Mouse (Mus musculus): Measurements from ENCODE around the gene Ccnd3. TPM values are rescaled to one million over a fixed set of nuclear protein-coding genes. Genes with fewer than 3 reads are reported as not detected.

Ccnd3 gene
- total RNA-seq, 2 experiments from 2014 or later: 31.0 to 31.7 TPM

- intact Hi-C loops (cut with DNase I): no loop called here
- no peak for DNase-seq (ENCODE audit: low spot score in 2 of 2)
Observed at GRCm38 (mm10) chr17:47535812-47536236, 31.0 kb downstream of the Ccnd3 start.

- DNase-seq (ENCODE audit: low spot score in 2 of 2): no peak
- intact Hi-C loops (cut with DNase I): no loop called here
Observed at GRCm38 (mm10) chr17:47538049-47538448, 33.2 kb downstream of the Ccnd3 start.

DNA sequence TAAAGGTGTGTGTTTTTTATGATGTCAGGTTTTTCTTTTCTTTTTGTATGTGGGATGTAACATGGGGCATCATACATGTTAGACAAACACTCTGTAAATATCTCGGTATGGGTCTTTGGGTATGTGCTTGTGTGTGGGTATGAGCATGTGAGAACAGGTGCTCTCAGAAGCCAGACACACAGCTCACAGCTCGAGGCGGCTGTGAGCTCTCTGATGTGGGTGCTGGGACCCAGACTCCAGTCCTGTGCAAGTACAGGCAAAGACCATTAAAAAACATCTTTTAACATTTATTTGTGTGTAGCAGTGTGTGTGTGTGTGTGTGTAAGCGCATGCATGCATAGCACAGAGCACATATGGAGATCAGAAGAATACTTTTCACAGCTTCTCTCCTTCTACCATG lies 34.3 kb downstream of the Ccnd3 start:
- intact Hi-C loops (cut with DNase I): no loop called here
- no peak for DNase-seq (ENCODE audit: low spot score in 2 of 2)

DNA sequence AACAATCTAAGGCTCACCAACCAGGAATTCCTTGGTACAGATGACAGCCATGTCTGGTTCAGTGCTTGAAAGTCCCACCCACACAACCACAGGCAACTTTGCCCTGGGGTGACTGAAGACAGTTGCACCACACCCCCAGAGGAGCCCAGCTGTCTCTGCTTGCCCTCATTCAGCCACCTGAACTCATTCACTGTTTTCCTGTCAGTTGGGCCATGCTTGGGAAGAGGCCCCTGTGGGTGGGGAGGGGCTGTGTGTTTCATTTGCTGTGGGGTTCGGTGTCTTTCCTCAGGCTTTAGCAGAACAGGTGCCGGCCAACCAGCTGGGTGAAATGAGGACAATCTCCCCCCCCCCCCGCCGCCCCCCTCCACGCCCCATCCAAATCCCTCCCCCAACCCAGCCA lies 37.2 kb downstream of the Ccnd3 start:
- intact Hi-C loops (cut with DNase I): no loop called here
- no peak for DNase-seq (ENCODE audit: low spot score in 2 of 2)

DNA sequence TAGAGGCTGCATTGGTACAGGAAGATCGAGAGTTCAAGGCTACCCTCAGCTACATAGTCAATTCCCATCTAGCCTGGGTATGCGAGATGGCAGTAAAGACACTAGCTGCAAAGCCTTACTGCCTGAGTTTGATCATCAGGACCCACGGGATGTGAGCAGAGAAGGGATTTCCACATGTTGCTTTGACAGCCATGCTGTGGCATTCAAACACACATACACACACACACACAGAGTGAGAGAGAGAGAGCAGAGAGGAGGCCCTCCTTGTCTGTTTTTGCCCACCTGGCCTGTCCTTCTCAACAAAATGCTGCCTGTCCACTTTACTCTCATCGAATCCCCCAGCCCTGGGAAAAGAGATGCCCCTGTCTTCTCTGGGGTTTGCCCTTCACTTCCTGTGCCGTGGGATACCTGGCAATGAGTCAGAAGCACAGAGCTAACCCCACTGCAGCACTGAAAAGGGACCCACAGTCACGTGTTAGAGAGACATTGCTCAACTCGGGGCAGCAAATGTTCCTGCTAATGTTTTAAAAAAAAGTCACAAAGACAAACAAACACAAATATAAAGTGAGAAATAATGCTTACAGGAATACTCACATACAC lies 38.3 kb downstream of the Ccnd3 start:
- intact Hi-C loops (cut with DNase I): no loop called here
- no peak for DNase-seq (ENCODE audit: low spot score in 2 of 2)

DNA sequence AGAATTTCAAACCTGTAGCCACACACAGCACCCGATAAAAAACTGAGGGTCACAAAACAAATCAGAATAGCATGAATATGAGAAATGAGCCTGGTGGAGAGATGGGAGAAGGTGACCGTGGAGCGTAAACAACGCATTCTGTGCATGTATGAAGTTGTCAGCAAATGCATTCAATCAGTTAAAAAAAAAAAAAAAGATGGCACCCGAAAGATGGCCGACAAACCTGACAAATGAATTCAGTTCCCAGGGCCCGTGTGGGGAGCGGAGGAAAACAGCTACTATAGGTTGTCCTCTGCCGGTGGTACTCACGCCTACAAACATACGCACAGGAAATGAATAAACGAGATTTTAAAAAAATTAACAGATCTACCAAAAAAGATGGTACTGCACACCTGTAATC lies 40.3 kb downstream of the Ccnd3 start:
- intact Hi-C loops (cut with DNase I): no loop called here
- DNase-seq (ENCODE audit: low spot score in 2 of 2): no peak

GRCm38 (mm10) chr17:47545861-47546331 lies 41.0 kb downstream of the Ccnd3 start:
- peak; percentile 15 to 60 for DNase-seq (ENCODE audit: low spot score in 2 of 2)
- intact Hi-C loops (cut with DNase I): no loop called here

GRCm38 (mm10) chr17:47551049-47551448 lies 46.2 kb downstream of the Ccnd3 start:
- intact Hi-C loops (cut with DNase I): no loop called here
- DNase-seq (ENCODE audit: low spot score in 2 of 2): no peak

DNA sequence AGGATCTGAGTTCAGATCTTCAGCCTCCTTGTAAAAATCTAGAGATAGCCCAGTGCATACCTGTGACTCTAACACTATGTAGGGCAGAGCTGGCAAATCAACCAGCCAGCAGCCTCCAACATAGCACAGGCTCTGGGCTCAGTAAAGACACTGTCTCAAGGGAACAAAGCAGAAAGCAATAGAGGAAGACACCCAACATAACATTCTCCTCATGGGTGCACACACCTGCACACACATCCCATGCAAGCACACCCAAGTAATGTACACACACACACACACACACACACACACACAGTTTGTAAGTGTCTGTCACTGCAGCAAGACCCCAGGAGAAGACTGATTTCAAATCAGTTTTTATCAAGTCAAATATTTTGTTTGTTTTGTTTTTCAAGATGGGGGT lies 48.1 kb downstream of the Ccnd3 start:
- DNase-seq (ENCODE audit: low spot score in 2 of 2): no peak
- intact Hi-C loops (cut with DNase I): no loop called here

- no peak for DNase-seq (ENCODE audit: low spot score in 2 of 2)
- intact Hi-C loops (cut with DNase I): no loop called here
Observed at GRCm38 (mm10) chr17:47554621-47555020, 49.8 kb downstream of the Ccnd3 start.

DNA sequence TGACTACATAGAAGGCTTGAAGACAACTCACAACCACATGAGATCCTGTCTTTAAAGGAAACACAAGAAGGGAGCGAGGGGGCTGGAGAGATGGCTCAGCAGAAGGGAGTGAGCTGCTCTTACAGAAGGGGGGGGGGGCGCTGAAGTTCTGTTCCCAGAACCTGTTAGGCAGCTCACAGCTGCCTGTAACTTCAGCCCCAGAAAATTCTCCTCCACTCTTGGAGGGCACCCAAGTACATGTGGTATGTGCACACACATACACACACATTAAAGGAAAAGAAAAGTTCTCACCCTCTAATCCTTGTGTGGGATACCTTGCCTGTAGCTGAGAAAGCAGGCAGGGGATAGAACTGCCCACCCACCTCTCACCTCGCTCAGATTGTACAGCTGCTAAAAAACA lies 52.3 kb downstream of the Ccnd3 start:
- peak; percentile 6 to 30 for DNase-seq (ENCODE audit: low spot score in 2 of 2)
- intact Hi-C loops (cut with DNase I): no loop called here

- DNase-seq (ENCODE audit: low spot score in 2 of 2): no peak
- intact Hi-C loops (cut with DNase I): no loop called here
Observed at GRCm38 (mm10) chr17:47559726-47560125, 54.9 kb downstream of the Ccnd3 start.

DNA sequence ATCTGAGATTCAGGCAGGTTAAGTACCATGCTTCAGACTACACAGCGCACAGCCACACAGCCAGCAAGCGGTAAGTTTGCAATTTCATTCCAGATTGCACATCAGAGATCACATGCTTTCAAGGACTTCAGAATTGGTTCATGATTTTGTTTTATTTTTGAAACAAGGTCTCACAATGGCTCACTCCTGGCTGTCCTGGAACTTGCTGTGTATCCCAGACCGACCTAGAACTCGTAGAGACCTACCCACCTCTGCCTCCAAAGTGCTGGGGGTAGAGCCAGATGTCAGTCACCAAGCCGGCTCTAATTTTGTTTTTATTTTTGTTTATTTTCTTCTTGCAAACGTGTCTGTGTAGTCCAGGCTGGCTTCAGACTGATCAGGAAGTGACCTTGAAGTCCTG lies 58.0 kb downstream of the Ccnd3 start:
- DNase-seq (ENCODE audit: low spot score in 2 of 2): no peak
- intact Hi-C loops (cut with DNase I): no loop called here

DNA sequence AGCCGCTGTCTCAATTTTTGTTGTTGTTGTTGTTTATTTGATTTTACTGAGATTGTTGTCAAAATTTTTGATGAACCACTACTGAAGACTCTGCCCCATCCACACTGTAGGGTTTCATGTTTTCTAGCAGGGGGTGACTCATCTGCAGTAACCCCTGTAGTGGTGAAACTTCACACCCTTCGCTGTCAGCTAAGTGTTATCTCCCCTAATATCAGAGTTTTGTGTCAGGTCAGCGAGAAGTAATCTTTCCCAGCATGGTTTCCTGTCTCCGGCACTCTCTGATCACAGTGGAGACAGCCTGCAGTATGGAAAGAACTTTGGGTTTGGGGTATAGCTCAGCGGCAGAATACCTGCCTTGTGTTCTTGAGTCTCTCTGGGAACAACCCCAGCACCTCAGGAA lies 59.8 kb downstream of the Ccnd3 start:
- no peak for DNase-seq (ENCODE audit: low spot score in 2 of 2)
- intact Hi-C loops (cut with DNase I): no loop called here

GRCm38 (mm10) chr17:47566133-47566532 lies 61.3 kb downstream of the Ccnd3 start:
- intact Hi-C loops (cut with DNase I): no loop called here
- DNase-seq (ENCODE audit: low spot score in 2 of 2): no peak

DNA sequence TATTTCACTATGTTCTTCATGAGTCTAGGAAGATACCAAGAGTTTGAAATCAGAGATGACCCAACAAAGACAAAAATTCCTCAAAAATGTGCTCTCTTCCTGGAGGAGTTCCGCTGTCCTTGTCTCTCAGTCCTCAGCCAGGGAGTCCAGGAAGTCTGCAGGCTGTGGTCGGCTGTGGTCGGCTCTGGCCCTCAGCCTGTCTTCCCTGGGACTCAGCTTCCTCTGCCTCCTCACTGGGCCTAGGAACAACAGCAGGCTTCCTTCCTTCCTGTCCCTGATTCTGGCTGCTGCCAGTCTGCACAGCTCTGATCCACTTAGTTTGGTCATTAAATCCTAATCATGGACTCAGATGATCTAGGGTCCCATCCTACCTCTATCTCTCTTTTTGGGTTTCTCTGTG lies 62.4 kb downstream of the Ccnd3 start:
- no peak for DNase-seq (ENCODE audit: low spot score in 2 of 2)
- intact Hi-C loops (cut with DNase I): no loop called here

GRCm38 (mm10) chr17:47568389-47568788 lies 63.5 kb downstream of the Ccnd3 start:
- no peak for DNase-seq (ENCODE audit: low spot score in 2 of 2)
- intact Hi-C loops (cut with DNase I): no loop called here

DNA sequence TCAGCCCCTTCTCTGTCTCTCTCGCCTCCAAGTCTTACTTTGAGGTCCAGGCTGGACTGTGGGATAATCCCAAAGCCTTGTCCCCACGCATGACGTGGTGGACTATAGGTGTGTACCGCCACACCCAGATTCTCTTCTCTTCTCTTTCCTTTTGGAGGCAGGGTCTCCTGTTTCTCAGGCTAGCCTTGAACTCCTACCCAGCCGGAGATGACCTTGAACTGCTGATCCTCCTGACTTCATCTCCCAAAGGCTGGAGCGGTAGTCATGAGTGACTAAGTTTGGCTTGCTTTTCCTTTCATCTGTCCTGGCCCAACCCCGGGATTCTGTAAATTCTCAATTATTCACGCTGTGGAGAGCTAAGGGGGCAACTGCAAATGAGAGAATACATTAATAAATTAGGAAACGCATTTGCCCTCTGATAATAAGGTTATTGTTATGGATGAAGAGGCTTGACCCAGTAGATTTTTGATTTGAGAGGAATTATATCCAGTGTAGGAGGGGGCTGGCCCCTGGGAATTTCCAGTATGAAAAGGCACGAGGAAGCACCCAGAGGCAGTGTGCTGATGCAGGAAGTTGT lies 64.2 kb downstream of the Ccnd3 start:
- no peak for DNase-seq (ENCODE audit: low spot score in 2 of 2)
- intact Hi-C loops (cut with DNase I): no loop called here

- no peak for DNase-seq (ENCODE audit: low spot score in 2 of 2)
- intact Hi-C loops (cut with DNase I): no loop called here
Observed at GRCm38 (mm10) chr17:47571621-47572020, 66.8 kb downstream of the Ccnd3 start.

DNA sequence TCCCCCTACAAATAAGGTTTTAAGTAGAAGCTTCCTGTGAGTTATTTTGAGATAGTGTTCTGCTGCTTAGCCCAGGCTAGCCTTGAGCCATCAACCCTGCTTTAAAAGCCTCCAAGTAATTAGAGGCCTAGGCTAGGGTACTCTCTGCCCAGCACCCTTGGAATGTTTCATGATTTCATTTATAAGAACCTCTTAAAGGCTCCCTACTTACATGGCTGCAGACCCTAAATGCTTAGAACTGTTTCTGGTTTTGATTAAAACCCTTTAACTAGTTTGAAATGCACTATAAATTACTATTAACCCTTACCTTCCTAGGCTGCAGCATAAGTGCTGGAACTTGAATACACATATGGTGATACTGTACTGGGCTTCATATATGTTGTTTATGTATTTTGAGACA lies 67.6 kb downstream of the Ccnd3 start:
- DNase-seq (ENCODE audit: low spot score in 2 of 2): no peak
- intact Hi-C loops (cut with DNase I): no loop called here

DNA sequence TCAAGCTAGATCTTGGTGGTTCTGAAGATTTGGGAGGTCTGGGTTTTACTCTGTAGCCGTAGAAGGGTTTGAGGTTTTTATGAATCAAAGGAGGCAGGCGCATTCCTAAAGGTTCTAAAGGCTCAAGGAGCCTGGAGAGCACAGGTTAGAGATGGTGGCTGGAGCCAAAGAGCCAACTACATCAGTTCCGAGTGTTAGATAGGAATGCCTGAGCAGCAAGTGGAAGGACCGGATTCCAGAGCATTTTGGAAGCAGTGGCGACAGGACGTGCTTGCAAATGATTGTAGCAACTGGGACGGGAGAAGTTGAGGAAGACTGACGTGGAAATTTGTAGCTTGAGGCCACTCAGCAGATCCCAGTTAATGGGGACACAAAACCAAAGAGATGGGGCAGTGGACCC lies 69.2 kb downstream of the Ccnd3 start:
- no peak for DNase-seq (ENCODE audit: low spot score in 2 of 2)

DNA sequence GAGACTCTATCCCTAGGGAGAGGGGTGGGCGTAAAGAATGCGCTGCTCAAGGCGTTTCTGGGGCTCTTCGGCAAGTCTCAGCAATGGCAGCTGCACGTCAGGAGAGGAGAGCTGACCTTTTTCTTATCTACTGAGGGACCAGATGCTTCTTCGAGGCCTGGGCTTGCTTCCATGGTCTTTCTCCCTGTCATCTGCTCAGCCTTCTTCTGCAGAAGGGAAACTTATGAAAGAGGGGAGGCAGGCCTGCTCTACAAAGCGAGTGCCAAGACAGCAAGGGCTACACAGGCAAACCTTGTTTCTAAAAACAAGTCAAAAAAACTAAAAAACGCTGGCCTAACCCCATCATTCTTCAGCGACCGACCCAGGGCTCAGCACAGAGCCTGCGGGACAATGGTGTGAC lies 70.0 kb downstream of the Ccnd3 start:
- DNase-seq (ENCODE audit: low spot score in 2 of 2): no peak
- intact Hi-C loops (cut with DNase I): no loop called here

More for the DNA sequence above, 69.2 kb downstream of the Ccnd3 start:
- intact Hi-C loops (cut with DNase I): no loop called here
